Mouse (Mus musculus) telencephalon, adult 2 months (tissue): ENCODE measurements around the gene Kcnj8.
A peak's percentile ranks its signal among the peaks of the same experiment; 100 is the strongest.

Source experiments
- DNase-seq: peaks from one replicate; pipeline ENCODE4 v3.0.0-alpha.2; 2011; ENCODE audit warnings: low read depth, low spot score

Kcnj8 gene

DNA sequence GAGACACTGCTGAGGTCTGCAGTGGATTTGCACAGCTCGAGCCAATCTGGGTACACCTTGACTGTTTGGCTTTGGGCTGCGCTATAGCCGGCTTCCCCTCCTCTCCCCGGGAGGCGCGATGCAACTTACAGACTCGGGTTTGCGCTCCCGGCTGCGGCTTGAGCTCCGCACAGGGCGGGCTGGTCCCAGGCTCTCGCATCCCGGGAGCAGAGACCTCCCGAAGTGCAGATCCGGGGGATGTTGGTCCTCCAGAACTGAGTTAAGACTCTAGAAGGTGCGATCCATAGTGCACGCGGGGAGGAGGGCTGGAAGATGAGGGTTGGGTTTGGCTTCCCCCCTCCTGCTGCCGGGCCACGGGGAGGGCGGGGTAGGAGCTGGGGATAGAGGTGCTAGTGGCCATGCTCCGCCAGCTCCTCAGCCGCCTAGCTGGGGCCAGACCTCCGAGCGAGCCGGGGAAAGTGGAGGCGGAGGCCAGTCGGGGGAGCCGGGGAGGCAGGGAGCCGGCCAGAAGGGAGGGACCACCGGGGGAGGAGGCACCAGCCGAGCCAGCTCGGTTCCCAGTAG is at the start of gene Kcnj8:
Gene Kcnj8 (minus strand): TSS at position 560 of the 564 bp plus-strand sequence.
- no peak for DNase-seq

- no peak for DNase-seq
Observed at GRCm38 (mm10) chr6:142616659-142617058, 45.2 kb upstream of the Kcnj8 start.

DNA sequence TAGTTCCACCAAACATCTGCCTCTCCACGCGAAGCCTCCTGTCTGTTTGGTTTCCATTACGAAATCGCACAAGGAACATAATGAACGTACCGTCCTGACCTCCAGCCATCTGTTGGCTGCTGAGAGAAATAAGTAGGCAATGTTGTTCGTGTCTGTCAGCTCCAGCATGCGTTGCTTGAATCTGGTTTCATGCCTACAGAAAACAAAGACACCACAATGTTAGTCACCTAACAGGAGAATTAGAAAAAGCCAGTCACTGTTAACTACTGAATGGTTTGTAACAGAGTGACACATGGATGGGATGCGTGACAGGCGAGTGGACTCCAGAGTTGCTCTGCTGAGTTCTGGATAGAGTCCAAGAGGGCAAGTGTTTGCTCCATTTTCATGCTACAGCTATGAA is 42.9 kb upstream of the Kcnj8 start:
- peak; percentile 3 for DNase-seq

GRCm38 (mm10) chr6:142612366-142612765 is 41.0 kb upstream of the Kcnj8 start:
- DNase-seq: no peak

GRCm38 (mm10) chr6:142609401-142610373 is 38.3 kb upstream of the Kcnj8 start:
- no peak for DNase-seq

DNA sequence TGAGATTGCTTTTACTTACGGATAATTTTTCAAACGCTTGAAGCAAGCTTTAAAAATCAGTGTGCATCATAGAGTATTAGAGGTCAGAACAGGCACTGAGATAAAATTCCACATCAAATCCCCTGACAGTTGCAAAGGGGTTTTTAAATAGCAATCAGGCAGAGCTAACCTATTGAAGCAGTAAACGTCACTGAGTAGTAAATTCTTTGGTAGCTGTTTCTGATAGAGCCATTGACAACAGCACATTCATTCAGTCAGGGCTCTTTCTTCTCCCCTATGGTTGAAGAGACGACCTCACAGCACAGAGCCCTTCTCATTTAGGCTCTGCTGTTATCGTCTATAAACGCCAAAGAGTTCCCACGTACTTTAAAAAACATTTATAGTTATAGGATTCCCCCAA is 35.7 kb upstream of the Kcnj8 start:
- no peak for DNase-seq

DNA sequence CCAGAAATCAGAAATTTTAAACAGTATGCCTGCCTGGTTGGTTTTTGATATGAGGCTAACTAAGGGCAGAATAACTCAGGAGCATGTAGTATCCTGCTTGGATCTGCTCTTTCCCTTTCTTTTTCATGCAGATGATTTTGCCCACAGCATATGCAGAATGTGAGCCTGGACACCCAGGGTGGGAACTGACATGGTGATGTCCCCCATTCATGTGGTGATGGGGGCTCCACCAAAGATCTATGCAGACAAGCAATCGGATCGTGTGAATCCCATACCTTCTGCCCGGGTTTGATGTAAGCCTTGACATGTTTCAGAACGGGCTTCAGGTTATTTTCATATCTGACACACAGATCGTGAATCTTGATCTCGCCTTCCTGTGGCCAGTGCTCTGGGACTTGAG is 31.4 kb upstream of the Kcnj8 start:
- DNase-seq: no peak

- no peak for DNase-seq
Observed at GRCm38 (mm10) chr6:142578831-142579230, 7.4 kb upstream of the Kcnj8 start.

- no peak for DNase-seq
Observed at GRCm38 (mm10) chr6:142577801-142578200, 6.4 kb upstream of the Kcnj8 start.

GRCm38 (mm10) chr6:142572876-142573275 is 1.5 kb upstream of the Kcnj8 start:
- no peak for DNase-seq

DNA sequence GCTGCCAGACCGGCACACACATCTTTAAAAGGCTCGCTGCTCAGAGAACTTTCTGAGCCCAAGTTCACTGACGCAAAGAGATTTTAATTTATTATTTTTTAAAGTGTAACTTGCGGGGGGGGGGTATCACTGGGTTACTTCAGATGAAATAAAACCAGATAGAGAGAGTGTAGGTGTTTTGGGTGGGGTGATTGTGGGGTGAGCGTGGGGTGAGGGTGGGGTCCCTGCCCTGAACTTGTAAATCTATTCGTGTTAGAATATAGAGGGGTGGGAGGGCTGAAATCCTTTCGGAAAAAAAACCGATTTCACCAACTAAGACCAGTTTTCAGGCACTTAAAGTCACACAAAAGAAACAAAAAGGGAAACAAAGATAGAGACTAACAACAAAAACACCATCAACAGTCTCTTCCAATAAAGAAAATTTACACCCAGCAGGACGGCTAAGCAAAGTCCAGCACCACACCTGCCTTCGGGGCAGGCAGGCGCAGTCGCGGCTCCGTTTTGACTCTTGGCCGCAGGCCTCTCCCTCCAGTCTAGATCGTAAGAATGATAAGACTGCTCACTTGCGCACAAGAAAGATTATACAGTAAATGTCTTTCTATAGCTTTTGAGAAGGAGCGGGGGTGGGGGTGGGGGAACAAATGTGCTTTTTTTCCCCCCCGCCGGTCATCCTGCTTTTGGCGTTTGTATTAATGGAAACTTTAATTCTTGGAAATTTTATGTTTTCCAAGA is 381 bp upstream of the Kcnj8 start:
- DNase-seq: no peak

DNA sequence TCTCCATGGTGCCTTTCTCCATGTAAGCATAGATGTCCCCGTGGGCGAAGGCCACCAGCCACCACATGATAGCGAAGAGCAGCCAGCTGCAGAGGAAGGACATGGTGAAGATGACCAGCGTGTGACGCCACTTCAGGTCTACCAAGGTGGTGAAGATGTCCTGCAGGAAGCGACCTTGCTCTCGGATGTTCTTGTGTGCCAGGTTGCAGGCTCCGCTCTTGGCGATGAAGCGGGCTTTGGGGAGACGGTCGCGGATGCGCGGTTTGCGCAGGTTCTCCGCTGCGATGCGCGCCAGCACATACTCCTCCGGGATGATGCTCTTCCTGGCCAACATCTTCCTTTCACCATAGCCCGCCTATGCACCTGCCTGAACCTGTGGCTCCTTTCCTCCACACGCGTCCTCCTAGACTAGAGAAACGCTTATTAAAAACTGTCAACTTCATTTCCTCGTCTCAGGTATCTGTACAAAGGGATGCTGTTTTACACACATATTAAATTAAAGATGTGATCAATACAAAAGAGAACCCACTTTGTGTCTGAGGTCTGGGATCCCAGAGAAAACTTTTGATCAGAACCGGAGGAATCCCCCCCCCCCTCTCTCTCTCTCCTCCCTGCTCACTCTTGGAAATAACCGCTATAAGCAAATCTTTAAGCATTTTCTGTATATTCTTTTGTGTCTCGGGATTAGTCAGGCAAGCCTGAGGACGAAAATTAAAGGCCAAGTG is 1.2 kb downstream of the Kcnj8 start:
- DNase-seq: no peak

- no peak for DNase-seq
Observed at GRCm38 (mm10) chr6:142568713-142569357, 2.6 kb downstream of the Kcnj8 start.

- no peak for DNase-seq
Observed at GRCm38 (mm10) chr6:142567452-142567851, 4.0 kb downstream of the Kcnj8 start.

- no peak for DNase-seq
Observed at GRCm38 (mm10) chr6:142564746-142565145, 6.7 kb downstream of the Kcnj8 start.

GRCm38 (mm10) chr6:142561151-142561550 is 10.3 kb downstream of the Kcnj8 start:
- no peak for DNase-seq

GRCm38 (mm10) chr6:142558772-142559679 is 12.4 kb downstream of the Kcnj8 start:
- DNase-seq: no peak

- no peak for DNase-seq
Observed at GRCm38 (mm10) chr6:142558076-142558475, 13.3 kb downstream of the Kcnj8 start.

DNA sequence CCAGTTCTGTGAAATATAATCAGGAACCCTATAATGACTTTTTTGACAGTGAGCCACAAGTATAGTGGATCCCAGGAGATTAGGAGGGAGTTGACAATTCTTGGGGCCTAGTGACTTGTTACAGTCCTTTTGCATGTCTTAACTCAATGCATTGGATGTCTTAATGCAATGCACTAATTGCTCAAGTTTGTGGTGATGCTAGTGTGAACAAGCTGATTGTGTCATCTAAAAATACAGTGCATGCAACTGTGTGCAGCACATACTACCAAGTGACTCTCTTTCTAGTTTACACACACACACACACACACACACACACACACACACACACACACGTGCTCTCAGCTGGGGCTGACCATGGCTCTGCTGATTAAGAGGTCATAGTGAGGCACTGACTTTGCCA is 15.4 kb downstream of the Kcnj8 start:
- no peak for DNase-seq

DNA sequence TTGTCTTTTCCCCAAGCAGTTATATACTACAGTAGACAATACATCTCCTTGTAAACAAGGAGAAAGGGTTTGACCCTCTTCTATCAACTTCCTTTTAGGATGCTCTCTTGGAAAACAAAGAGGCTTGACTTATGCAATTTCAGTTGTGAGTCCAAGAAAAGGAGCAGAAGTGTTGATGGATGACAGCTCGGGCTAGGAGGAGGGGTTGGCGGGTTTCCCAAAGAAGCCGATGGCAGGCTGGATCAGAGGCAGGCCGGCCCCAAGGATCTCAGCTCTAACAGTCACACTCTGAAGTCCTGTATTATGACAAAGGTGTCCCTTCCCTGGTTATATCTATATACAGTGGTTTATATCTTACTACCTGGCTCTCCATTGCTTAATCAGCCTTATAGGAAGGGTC is 19.9 kb downstream of the Kcnj8 start:
- DNase-seq: no peak
